Mouse (Mus musculus) retina, postnatal 1 day (tissue): ENCODE measurements around the gene Mtus2.

ENCODE experiments used
- DNase-seq: peaks from one replicate; pipeline ENCODE4 v3.0.0-alpha.2; 2012

Gene Mtus2

DNA sequence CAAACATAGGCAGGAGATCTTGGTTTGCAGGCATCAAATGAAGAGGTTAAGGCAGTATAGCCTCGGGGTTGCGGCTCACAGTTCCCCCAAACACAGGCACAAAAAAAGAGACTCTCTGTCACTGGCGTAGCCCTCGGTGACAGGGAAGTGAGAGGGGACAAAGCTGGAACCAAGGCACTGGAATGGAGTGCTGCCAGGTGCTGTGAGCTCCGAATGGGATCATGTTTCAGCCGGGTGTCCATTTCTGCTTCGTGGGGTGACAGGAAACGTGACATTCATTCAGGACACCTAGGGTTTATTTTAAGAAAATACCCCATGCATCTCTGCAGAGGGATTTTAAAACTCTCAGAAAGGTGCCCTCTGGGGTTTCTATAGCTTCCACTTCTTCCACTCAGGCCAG is 397.4 kb downstream of the Mtus2 start:
- DNase-seq: no peak

GRCm38 (mm10) chr5:148355822-148356221 is 398.7 kb downstream of the Mtus2 start:
- no peak for DNase-seq

DNA sequence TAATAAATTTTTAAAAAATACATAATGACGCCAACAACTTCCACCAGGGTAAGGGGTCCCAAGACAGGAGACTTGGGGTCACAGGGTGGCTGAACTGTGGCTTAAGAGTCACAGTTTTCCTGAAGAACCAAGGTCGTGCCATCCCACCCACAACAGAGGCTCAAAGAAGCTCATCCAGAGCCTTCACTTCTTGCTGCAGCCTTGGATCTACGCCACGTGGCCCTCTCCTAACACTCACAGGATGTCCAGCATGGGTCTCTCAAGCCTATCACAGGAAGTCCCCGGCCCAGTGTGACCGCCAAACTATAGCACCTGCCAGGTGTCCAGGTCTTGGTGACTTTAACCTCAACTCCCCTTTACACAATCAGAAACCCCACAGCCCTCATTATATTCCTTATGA is 400.0 kb downstream of the Mtus2 start:
- no peak for DNase-seq

DNA sequence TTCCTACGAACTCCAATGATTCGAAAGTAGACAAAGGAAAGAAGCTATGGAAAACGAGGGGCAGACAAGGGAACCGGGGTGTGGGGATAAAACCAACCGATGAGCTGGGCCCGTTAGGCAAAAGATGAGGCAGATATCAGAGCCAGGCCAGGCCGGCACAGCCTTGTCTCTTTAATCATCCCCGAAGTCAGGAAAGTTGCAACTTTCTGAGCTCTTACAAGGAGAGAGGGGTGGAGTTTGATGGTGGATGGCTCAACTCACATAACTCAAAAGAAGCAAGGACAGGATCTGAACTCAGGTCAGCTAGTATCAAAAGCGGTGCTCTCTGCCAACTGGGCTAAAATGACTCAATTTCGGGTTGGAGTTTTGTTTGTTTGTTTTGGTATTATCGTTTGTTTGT is 402.0 kb downstream of the Mtus2 start:
- no peak for DNase-seq

DNA sequence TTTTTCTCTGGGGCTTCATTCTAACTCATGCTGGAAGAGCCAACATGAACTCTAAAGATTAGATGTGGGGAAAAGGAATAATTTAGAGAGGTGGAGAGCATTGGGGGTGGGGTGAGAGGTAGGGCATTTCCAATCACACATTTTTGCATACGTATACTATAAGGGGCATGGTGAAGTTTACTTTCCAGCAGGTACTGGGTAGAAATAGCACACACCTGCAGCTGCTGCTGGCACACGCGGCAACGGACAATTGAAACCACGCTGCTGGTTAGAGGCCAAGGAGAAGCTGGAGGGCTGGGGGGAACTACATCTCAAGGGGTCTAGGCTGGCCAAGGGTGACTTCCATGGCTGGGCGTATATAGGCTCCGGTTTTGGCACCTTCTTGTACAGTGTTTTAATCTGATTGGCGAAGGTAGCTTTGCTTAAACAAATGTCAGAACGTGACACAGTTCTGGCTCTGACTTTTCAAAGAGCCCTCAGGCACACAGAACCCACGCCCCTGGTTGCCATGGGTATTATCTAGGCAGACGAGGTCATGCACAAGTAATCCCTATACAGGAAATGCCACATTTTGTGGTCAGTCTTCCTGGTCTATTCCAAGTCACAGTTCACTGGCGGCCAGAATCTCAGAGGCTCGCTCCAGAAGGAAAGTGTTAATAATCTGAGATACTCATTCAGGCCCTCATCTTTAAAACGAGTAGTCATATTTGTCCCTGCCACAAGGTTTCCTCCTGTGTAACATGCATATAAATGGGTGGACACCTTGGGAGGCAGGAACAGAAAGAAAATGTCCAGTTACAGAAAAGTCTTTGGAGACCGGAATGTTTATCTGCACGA is 404.0 kb downstream of the Mtus2 start:
- DNase-seq: no peak

DNA sequence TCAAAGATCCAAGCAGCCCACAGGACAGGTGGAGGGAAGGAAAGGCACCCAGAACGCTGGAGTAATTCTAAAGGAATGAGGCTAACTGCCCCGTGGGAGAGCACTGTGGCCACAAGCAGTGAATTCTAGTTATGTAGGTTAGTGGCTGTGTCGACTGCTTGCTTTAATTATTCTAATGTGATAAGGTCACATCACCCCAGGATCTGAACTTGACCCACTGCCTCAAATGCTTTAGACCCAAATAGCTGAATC is 404.6 kb downstream of the Mtus2 start:
- no peak for DNase-seq

DNA sequence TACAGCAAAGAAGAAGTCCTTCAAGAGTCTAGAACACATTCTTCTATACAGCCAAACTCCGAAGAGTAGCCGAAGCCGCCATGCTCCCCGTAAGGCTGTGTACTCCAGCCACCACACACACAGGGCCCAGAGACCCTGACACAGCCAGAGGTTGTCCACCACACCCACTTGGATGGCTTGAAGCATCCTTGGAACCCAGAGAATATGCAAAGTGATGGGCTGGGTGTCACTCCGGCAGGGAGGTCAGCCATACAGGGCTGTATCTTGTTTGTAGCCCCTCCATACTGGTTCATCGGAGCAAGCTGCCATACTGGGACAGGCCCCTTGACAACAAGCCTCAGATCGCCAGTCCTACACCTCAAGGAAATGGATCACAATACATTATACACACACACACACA is 405.2 kb downstream of the Mtus2 start:
- no peak for DNase-seq

DNA sequence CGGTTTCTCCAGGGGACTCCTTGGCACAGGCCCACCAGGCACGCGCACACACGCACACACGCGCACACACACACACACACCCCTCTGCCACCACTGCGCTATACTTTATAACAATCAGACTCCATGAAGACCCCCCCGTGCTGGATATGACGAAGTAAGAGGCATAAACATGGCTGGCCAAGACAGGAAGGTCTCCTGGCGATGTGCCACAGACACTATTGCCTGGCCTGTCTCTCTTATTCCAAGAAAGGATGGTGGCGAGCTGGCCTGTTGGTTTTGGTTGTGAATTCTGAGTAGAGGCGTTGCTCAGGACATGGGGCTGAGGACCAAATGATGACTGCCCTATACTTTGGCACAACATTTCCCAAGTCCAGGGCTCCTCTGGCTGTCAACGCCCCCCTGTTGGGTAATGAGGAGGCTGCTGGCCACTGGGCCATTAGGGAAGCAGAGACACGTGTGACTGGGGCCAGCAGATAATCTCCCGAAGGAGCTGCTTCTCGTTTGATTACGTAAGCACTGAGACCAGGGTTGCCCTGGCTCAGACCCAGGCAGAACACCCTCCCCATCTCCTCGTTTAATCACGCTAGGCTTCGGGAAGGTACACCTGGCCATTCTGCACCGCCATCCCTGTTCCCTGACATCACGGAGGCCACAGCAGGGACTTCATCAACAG is 406.5 kb downstream of the Mtus2 start:
- no peak for DNase-seq
